Mouse (Mus musculus): ENCODE measurements around the gene Sytl3.

Gene Sytl3

DNA sequence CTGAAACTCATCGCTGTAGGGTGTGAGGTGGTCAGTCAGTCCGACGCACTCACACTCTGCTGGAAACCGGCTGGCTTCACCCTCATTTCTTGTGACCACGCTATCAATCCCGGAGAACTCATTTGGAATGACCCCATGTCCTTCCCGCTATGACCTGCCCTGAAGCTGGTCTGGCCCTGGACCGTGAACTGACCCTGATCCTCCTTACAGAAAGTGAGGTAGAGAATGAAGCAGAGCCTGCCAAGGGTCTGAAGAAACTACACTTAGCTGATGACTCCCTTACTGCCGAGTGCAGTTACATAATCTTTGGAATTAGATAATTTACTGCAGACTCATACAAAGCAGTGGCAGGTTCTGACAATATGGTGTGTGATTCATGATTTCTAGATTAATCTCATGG, 96.3 kb downstream of the Sytl3 start:
- no peak for DNase-seq (ENCODE audit: low spot score)

DNA sequence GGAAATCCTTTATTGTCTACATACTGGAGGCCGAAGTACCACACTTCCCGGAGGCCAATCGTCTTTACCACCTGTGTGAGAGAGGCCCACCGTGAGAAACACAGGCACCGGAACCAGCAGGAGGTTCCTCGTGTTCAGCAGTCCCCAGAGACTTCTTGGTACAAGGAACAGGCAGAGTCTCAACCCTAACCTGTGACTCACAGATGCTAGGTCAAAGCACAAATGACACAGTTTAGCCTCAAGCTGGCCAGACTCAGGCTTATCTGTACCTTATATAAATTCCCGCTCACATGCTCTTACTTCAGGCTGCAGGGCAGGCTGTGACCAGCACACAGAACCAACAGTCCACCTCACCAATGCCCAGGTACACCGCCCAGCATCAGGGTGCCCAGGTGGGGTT, 97.0 kb downstream of the Sytl3 start:
- DNase-seq (ENCODE audit: low spot score), result no peak

DNA sequence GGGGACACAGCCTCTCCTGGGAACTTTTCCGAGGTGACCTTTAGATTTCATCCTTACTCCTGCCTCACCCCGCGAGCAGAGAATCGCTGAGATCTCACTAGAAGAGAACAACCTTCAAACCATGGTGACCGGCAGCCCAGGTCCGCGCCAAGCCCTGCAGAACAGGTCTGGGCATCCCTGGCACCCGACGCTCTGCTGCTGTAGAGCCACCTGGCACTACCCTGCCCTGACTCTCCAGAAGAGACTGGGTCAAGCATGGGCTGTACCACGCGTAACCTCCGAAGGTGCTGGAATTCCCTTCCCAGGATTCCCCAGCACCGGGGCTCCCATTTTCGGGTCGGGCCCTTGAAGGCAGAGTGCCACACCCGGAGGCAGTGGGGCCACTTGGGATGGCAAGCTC, 99.0 kb downstream of the Sytl3 start:
- no peak for DNase-seq (ENCODE audit: low spot score)

DNA sequence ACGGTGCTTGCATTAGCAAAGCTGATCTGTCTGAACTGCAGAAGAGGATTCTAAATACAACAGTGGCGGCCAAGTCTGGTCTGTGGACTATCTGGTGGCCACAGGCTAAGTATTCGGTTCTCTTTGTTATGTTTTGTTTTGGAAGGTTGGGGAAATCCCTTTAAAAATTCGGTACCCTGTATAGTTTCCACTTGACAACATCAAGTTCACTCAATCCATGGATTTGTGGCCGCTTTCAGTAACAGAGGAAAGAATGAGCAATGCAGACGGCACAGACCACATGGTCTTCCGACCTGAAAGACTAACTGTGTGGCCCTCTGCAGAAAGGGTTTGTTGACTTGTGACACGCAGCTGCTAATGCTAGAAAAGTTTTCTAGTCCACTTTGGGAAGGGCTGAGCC, 100.0 kb downstream of the Sytl3 start:
- DNase-seq (ENCODE audit: low spot score), result no peak

DNA sequence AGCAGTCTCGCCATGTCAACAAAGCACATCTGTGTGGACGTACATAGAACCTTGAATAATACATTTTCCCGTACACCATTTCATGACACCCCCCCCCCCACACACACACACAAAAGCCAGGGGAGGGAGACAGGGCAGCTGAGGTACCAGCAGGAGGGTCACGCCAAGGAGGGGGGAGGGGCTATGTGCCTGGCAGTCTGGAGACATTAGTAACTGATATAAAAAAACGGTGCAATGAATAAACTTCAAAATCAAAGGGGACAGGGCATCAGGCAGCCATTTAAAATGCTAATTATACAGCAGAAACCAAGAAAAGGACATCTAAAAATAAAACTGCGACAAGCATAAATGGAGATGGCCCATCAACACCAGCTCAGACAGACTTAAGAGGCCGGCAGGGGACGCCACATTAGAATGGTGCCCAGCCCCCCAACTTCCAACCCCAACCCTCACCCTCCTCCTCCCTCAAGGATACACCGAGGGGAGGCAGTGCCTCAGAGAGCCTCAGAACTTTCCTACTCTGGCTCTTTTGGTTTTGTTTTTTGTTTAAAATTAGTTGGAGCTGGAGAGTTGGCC, 100.9 kb downstream of the Sytl3 start:
- no peak for DNase-seq (ENCODE audit: low spot score)

DNA sequence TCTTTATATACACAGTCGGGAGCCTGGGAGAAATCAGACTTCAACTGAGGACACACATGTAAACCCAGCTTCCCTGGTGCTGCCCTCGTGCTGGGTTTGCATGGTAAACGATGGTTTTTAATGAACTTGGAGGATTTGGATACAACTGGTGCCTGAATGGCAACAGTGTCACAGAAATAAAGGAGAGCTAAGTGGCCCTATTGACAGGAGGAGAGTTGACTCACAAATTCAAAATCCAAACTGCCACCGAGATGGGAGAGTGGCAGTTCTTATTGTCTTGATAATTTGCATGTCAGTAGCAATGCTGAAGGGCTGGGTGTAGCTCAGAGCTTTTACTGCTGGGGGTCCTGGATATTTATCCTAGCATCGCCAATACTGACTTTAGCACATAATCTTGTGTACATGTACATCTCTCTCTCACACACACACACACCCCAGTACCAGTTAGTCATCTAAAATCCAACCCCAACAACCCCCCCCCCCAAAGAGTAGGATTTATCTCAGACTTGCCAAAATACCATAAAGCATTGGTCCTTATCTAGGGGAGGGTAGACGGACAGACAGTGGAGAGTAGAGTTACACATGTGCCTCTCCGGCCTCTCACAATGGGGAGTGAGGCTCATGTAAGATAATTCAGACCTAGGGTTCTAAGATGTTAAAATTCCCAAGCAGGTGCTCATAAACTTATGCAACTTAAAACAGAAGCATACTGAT, 104.8 kb downstream of the Sytl3 start:
- DNase-seq (ENCODE audit: low spot score), result no peak

DNA sequence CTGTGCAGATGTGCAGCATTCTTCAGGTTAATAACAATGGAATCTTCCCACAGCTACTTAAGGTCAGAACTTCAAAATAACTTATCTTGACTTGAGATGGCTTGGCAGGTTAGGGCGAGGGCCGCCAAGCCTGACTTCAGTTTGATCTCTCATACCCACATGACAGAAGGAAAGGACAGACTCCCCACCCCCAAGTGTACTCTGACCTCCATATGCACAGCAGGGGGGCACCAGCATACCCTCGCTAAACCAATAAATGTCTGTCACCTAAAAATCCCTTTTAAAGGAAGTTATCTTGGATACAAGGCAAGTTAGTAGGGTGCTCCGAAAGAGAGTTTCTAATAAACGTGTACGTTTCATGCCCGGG, 105.3 kb downstream of the Sytl3 start:
- no peak for DNase-seq (ENCODE audit: low spot score)

DNA sequence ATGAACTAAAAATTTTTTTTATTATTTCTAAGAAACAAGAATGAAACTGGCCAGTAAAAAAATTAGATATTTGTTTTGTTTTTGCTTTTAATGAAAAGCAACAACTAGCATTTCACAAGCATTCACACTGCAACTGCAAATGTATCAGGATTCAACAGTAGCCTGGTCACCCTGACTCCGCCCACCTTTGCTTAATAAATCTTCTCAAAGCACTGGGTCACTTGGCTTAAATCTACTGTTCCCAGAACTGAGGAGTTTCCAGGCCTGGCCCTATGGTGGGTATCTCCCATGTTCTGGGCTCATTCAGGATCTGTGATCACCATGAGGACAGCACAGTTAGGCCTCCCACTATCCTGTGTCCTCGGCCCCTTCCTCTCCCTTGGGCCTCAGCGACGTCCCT, 105.8 kb downstream of the Sytl3 start:
- DNase-seq (ENCODE audit: low spot score), result no peak

DNA sequence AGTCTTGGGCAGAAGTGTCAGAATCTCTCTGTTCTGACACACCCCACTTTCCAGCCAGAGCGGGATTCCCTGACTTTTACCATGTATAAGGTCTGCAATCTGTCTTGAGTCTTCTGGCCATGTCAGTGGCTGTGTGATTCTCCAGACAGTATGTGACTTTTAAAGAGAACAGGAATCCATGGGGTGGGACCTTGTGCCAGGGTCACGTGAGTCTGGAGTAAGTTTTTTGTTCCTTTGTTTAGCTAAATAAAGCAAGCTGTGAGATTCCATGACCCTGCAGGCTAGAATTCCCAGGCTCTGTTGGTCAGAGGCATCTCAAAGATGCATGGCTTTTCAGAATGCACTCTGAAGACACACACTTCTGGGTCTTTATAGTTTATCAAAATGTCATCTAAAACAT, 107.0 kb downstream of the Sytl3 start:
- no peak for DNase-seq (ENCODE audit: low spot score)

DNA sequence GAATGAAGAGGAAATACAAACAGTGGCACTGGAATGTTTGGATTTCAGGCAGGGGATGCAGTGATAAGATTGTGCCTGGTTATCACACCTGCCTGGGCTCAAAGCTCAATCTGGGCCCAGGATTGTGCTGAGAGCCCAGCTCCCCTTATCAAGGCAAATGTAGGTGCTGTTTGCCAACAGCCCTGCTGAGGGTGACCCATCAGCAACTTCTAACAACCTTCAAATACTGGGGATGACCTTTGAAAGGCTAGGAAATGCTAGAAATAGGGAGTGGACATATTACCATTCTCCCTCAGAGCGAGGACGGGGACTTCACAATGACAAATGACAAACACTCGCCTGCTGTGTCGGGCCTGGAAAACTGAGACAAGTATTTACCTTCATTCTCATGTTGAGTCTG, 107.9 kb downstream of the Sytl3 start:
- DNase-seq (ENCODE audit: low spot score), result no peak

DNA sequence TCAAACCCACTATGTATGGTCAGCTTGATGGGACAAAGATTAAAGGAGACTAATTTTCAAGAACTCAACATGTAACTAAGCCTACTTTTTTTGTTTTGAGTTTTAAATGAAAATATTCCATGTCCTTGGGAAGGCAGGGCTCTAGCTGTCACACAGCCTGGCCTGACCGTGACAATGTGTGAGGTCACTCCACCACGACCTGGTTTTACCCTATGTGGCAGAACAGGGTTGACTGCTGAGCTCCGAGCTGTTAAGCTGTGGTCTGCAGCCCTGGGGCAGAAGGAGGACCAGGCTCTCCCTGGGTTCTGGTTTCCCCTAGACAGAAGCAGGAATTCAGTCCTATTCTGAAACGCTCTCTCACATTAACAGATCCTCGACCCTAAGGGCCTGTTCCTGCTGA, 108.9 kb downstream of the Sytl3 start:
- no peak for DNase-seq (ENCODE audit: low spot score)

DNA sequence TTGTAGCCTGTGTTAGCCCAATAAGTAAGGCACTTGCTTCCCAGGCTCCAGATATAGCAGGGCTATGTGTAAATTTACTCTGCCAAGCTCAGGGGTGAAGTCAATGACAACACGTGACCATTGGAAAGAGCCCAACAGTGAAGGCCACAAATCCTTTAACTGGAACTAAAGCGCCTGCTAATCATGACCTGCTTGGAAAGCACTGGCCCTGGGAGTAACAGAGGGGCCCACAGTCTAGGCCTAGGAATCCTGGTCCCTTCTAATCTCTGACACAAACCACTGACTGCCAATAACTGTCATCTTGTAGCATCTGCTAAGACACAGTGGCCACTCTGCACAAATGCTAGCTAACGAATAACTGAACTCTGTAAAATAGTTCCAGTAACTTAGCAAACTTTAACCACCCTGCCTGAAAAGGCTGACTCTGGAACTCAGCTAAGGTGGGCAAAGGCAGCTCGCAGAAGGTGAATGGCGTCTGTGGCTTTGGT, 109.5 kb downstream of the Sytl3 start:
- DNase-seq (ENCODE audit: low spot score), result no peak

DNA sequence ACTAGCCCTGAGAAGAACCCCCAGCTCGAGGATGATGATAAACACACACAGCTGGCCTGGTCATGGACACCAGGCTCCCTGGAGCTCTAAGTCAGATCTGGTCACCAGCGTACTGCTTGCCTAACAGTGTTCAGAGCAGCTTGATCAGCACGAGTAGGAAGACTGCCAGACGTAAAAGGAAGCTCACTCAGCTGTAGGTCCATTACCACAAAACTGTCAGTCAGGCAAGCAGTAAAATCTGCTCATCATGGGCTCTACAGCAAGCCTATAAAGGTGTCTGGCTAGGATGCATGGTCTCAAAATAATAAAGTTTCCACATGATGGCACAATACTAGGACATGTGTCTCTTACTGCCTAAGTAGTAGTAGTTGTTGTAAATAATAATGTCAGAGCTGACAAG, 110.7 kb downstream of the Sytl3 start:
- no peak for DNase-seq (ENCODE audit: low spot score)

DNA sequence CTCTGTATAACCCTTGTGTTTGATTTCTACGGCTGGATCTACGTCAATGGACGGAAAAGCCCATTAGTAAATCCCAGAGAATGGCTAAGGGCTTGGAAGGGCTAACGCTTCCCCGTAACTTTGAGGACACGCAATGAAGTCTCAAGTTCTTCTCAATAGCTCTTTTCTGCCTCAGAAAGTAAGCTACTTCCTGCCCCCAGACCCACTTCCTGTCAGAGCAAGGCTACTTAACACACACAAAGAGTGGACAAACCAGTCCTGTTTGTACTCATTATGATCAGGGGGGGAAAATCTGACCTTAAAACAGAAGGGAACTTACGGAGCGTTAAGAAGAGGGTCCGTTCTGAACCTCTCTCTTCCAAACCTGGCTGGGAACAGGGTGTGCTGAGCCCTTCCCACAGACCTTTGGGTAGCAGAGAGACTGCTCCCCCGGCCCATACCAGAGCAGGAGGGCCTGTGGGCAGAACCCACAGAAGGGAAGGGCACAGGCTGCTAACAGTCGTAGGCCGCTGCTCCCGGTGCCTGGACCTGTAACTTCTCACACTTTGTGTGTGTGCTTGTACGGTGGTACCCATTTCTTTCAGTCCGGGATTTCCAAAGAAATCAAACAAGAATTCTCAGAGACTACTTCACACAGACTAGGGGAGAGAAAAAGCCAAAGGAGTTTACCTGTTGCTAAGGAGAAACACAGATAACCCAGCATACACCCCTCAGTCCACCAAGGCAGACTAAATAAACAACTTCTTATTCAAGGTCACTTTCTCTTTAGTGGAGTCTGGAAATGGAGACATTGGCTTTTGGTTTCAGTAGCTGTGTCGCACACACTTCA, 113.0 kb downstream of the Sytl3 start:
- DNase-seq (ENCODE audit: low spot score), result no peak

DNA sequence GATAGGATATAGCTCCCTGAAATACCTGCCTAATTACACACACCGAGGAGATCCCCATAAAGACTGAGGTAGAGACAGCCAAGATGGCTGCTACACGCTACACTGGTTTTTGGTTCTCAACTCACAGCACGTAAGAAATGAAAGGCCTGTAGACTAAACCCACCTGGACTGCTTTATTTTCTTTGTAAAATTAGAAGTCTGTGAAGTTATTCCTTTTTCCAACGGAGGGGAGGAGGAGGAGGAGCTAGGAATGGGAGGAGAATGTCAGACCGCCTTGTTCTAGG, 113.5 kb downstream of the Sytl3 start:
- no peak for DNase-seq (ENCODE audit: low spot score)

DNA sequence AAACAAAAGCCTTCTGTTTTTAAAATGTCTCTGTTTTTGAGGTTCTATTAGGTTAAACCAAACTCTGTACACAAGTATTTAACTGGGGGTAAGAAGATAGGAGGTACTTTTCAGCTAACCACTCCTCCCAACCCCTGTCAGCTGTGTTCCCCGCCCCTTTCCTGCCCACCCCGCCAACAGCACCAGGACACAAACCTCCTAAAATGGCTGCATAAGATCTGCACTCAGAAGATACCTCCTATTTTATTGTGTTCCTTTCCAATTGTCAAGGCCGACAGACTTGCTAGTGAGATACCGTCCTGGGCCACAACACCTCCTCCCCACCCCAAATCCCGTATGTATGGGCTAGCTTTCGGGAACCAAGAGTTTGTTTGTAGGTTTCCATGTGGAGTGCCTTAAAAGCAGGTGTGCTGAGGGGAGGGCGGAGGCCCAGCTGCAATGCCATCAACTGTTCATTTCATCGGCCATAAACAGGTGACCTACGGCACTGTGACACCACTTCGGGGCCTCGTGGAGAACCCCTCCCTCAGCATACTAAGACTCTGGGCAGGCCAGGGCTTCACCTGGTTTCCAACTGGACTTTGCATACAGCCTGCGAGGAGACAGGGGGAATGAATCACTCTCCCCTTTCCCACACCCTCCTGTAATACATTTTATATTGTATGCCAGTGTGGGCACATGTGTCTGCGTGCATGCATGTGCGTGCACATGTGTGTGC, 114.5 kb downstream of the Sytl3 start:
- DNase-seq (ENCODE audit: low spot score), result no peak

DNA sequence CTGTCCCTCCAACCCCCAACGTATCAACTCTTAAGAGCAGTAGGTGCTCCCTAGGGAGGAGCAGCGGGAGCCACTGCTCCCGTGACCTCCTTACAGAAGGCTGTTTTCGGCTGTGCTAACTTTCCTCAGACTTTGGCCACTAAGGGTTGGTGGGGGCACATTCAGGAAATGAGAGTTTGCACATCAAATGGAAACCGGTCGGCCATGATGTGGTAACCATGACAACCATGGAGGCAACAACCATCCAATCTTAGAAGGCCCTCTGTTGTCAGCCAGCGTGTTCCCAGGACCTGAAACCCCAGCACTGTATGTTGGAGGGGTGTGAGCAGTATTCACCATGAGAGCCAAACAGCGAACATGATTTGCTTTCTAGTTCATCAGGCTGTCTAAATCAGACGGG, 116.3 kb downstream of the Sytl3 start:
- DNase-seq (ENCODE audit: low spot score), result no peak

DNA sequence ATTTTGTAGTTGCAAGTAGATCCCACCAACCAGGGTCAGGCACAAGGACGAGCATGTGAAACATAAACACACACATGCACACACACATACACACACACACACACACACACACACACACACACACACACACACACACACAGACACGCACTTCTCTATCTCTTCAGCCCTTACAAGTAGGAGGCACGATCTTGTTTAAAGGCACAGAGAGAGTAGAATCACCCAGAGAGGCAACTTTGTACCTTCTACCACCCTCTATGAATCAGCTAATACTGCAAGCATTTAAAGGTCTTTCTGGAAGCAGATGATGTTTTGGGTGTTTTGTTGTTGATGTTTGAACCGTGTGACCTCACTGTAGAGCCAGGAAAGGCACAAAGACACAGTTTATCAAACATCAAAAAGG, 116.8 kb downstream of the Sytl3 start:
- no peak for DNase-seq (ENCODE audit: low spot score)

DNA sequence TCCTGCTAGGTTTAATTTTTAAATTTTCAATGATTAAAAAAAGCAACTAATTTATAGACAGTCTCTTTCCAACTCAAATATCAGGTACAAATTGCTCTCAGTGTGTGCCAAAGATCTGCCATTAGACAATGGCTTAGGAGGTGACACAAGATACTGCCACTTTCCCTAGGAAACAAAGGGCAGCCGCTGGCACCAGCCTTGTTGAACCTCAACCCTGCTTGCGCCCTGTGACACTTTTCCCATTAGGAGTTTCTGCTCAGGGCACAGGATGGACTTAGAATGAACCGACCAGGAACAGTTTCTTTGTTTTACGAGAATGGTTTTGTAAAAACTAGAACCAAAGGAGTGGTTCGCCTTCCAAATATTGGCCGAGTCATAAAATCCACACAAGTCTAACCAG, 117.2 kb downstream of the Sytl3 start:
- no peak for DNase-seq (ENCODE audit: low spot score)

DNA sequence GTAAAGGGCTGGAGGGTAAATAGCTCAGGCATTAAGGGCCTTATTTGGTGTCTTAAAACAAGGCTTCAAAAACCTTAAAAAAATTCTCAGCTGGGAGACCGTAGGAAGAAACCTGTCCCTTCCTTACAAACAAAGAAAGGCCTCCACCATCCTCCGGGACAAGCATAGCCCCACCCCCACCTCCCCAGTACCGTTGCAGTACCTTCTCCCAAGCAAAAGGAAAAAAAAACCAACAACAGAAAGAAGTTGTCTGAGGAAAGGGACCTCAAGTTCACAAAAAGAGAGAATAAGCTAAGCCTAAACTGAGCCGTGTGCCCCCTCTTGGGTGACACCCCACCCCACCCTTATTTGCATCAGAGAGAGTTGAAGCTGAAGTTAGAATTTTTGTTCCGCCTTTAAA, 117.7 kb downstream of the Sytl3 start:
- DNase-seq (ENCODE audit: low spot score), result no peak

DNA sequence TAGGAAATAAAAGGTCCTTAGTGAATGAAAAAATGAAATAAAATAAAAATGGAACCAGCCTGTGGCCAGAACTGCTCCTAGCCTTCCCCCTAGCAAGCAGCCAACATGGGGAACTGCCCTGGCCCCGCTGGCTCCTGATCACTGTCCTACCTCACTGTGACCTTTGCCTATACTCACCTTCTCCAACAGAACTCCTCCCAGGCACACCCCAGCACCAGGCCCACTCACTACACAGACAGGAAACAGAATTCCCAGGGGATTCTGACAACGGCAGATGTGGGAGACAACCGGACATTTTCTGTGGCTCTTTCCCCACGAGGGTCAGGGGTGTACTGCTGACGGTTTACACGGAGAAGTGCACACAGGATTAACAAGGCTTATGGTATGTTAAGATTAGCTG, 118.2 kb downstream of the Sytl3 start:
- DNase-seq (ENCODE audit: low spot score), result no peak

DNA sequence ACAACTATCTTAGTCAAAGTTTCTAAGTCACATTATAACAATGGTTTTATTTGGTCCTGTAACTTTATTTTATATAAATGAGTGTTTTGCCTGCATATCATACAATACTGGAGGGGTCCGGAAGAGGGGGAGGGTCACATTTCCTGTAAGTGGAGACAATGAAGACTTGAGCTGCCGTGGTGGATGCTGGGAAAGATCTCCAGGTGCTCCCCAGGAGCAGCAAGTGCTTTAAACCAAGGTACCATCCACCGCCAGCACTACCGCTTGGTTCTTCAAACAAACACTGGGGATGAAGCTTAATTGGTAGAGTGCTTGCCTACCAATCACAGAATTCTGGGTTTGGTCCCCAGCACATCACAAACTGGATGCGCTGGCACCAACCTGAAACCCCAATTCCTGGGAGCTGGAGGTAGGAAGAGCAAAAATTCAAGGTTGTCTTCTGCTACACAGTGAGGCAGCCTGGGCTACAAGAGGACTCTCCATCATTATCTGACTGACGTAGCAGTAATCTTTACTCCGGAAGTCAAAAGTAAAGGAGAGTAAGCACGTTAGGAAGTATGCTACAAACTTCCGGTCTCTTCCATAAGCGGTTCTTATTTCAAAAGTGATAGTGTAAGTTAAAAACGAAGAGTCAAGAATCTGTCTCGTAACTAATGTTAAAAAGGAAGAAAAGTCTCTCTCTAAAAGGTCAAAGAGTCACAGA, 118.9 kb downstream of the Sytl3 start:
- DNase-seq (ENCODE audit: low spot score), result no peak
